Mouse (Mus musculus) stomach, postnatal 0 days (tissue): ENCODE data around the gene Kif2c. TPM values are rescaled to one million over a fixed set of nuclear protein-coding genes. Genes with fewer than 3 reads are reported as not detected.

ENCODE experiments used
- ATAC-seq: fragments of 200-750 bp; cut with Nextera tagmentation; 2 replicates; pipeline ENCODE4 v1.8.0; 2017; ENCODE audit not compliant: low FRiP score, low TSS enrichment
- DNase-seq: peaks from one replicate; pipeline ENCODE4 v3.0.0-alpha.2; 2016; ENCODE audit warnings: low spot score
- H3K27ac ChIP-seq: fragments of 300-500 bp; sonication (generic); replicated peaks from 2 replicates; pipeline ENCODE4 v1.5.1; 2014; ENCODE audit warnings: mild to moderate bottlenecking, control low read depth
- H3K27me3 ChIP-seq: fragments of 300-500 bp; sonication (generic); 2 replicates; pipeline ENCODE4 v1.6.1; 2014; ENCODE audit warnings: low read length; ENCODE audit not compliant: control insufficient read depth, insufficient read depth
- H3K36me3 ChIP-seq: fragments of 300-500 bp; sonication (generic); 2 replicates; pipeline ENCODE4 v1.6.1; 2014; ENCODE audit warnings: low read length, mixed read lengths; ENCODE audit not compliant: control insufficient read depth, insufficient read depth
- H3K4me1 ChIP-seq: fragments of 300-500 bp; sonication (generic); replicated peaks from 2 replicates; pipeline ENCODE4 v1.6.1; 2014; ENCODE audit warnings: antibody characterized with exemption; ENCODE audit not compliant: control insufficient read depth, insufficient read depth
- H3K4me2 ChIP-seq: fragments of 300-500 bp; sonication (generic); replicated peaks from 2 replicates; pipeline ENCODE4 v1.6.1; 2014; ENCODE audit warnings: low read depth, mild to moderate bottlenecking, control low read depth, moderate library complexity
- H3K4me3 ChIP-seq: fragments of 300-500 bp; sonication (generic); 2 replicates; pipeline ENCODE4 v1.5.1; 2014; ENCODE audit warnings: low read depth, low read length, control low read depth
- H3K9ac ChIP-seq: fragments of 300-500 bp; sonication (generic); 2 replicates; pipeline ENCODE4 v1.6.1; 2014; ENCODE audit warnings: mild to moderate bottlenecking, low read length, control low read depth, mixed read lengths
- H3K9me3 ChIP-seq: fragments of 300-500 bp; sonication (generic); 2 replicates; pipeline ENCODE4 v1.6.1; 2016; ENCODE audit warnings: low read length; ENCODE audit not compliant: control insufficient read depth
- CTCF ChIP-seq: IDR thresholded peaks from 2 replicates; pipeline ENCODE4 v1.5.1; 2016; ENCODE audit warnings: antibody characterized with exemption, low read depth, mild to moderate bottlenecking, moderate library complexity
- EP300 ChIP-seq: optimal IDR thresholded peaks from 2 replicates; pipeline ENCODE3; 2016; ENCODE audit warnings: antibody characterized with exemption
- WGBS: fragments of 180-500 bp; shearing (Covaris S2); extraction: QIAGEN DNeasy Blood & Tissue Kit; methylation state at CpG from one replicate; pipeline ENCODE4 v1.1.7; 2014; 5-methylcytosine and 5-hydroxymethylcytosine counted together
- polyA plus RNA-seq: library from polyadenylated mRNA; unstranded; fragments of >200 nt; fragmentation: Nextera tagmentation; extraction: Ambion mirVana; gene quantifications from 2 replicates; pipeline ENCODE4 v1.2.1, GENCODE M21; 2015

Gene Kif2c
- polyA plus RNA-seq, 1 experiment from 2014 or later: 11.5 TPM

GRCm38 (mm10) chr4:117125910-117126674 lies 56.3 kb downstream of the Kif2c start:
- 29% methylated on average over 15 of the region's 15 CpGs for WGBS
- no peaks in the 10 kb centered on the region for H3K9me3 ChIP-seq
- peak overlapping the region; percentile 24 for H3K4me2 ChIP-seq
- DNase-seq (peak; percentile 86), ATAC-seq (peak; percentile 90)
- no peak; the same call in 1 of the 2 replicates for TF ChIP-seq CTCF
- TF ChIP-seq EP300: no peak
- H3K4me1 ChIP-seq: peaks cover 15% of the 10 kb centered on the region
- H3K27me3 ChIP-seq: no peaks in the 10 kb centered on the region
- H3K36me3 ChIP-seq: peaks cover 9% of the 10 kb centered on the region; the same call in 1 of the 2 replicates
- H3K9ac ChIP-seq: peak overlapping the region; percentile 58
- peak overlapping the region; percentile 97 for H3K27ac ChIP-seq
- no peak overlapping the region for H3K4me3 ChIP-seq

- Histone ChIP-seq H3K9ac (peak within 1 kb of the TSS; percentile 58), H3K27me3 (no peaks in the 10 kb centered on the region), H3K4me2 (peak within 1 kb of the TSS; percentile 24), H3K27ac (peak within 1 kb of the TSS; percentile 97), H3K36me3 (peaks cover 9% of the 10 kb centered on the region; the same call in 1 of the 2 replicates), H3K4me3 (no peak within 1 kb of the TSS), H3K9me3 (no peaks in the 10 kb centered on the region), H3K4me1 (peaks cover 15% of the 10 kb centered on the region)
- 26% methylated on average over 8 of the region's 8 CpGs for WGBS
- TF ChIP-seq EP300: no peak
- peak; percentile 30 for ATAC-seq
- peak; percentile 59 for DNase-seq
These were observed 57.0 kb downstream of the Kif2c start, which contains the start of gene Btbd19 for GRCm38 (mm10) chr4:117125348-117125909. Gene Btbd19, minus strand, starts transcription at chr4:117125725.

GRCm38 (mm10) chr4:117124518-117125347 lies 57.7 kb downstream of the Kif2c start:
- H3K4me1 ChIP-seq: peaks cover 15% of the 10 kb centered on the region
- peak overlapping the region; percentile 58 for H3K9ac ChIP-seq
- 62% methylated on average over 14 of the region's 14 CpGs for WGBS
- ATAC-seq: no peak
- TF ChIP-seq CTCF (no peak), EP300 (no peak)
- H3K4me2 ChIP-seq: peak overlapping the region; percentile 24
- no peaks in the 10 kb centered on the region for H3K9me3 ChIP-seq
- H3K4me3 ChIP-seq: no peak overlapping the region
- DNase-seq: no peak
- H3K27ac ChIP-seq: peak overlapping the region; percentile 97
- H3K27me3 ChIP-seq: no peaks in the 10 kb centered on the region
- H3K36me3 ChIP-seq: peaks cover 4% of the 10 kb centered on the region; the same call in 1 of the 2 replicates

GRCm38 (mm10) chr4:117124218-117124517 lies 58.3 kb downstream of the Kif2c start:
- Histone ChIP-seq H3K36me3 (peaks cover 3% of the 10 kb centered on the region; the same call in 1 of the 2 replicates), H3K27me3 (no peaks in the 10 kb centered on the region), H3K4me2 (no peak overlapping the region; the same call in 1 of the 2 replicates), H3K4me1 (peaks cover 15% of the 10 kb centered on the region), H3K9ac (no peak overlapping the region), H3K4me3 (no peak overlapping the region), H3K9me3 (no peaks in the 10 kb centered on the region), H3K27ac (peak overlapping the region; percentile 97)
- WGBS: 68% methylated on average over 3 of the region's 3 CpGs
- DNase-seq (no peak), ATAC-seq (no peak)
- TF ChIP-seq EP300 (no peak), CTCF (no peak)

- DNase-seq (no peak), ATAC-seq (no peak)
- peaks cover 15% of the 10 kb centered on the region for H3K4me1 ChIP-seq
- TF ChIP-seq CTCF (no peak), EP300 (no peak)
- H3K4me3 ChIP-seq: no peak overlapping the region
- no peak overlapping the region for H3K27ac ChIP-seq
- WGBS: 78% methylated on average over 7 of the region's 9 CpGs
- H3K36me3 ChIP-seq: peaks cover 1% of the 10 kb centered on the region; the same call in 1 of the 2 replicates
- no peaks in the 10 kb centered on the region for H3K27me3 ChIP-seq
- no peak overlapping the region for H3K4me2 ChIP-seq
- H3K9me3 ChIP-seq: no peaks in the 10 kb centered on the region
- H3K9ac ChIP-seq: no peak overlapping the region
These were observed 58.8 kb downstream of the Kif2c start for GRCm38 (mm10) chr4:117123546-117124217.
